Mouse (Mus musculus) myocyte (in vitro differentiated cells): Measurements from ENCODE around the gene Crispld2. TPM values are rescaled to one million over a fixed set of nuclear protein-coding genes. Genes with fewer than 3 reads are reported as not detected.

Experiments used
- H3K27me3 ChIP-seq: one replicate; pipeline ENCODE4 v1.6.1; 2011; ENCODE audit not compliant: control insufficient read depth, insufficient read depth, insufficient read length
- H3K36me3 ChIP-seq: one replicate; pipeline ENCODE4 v1.6.1; 2011; ENCODE audit not compliant: control insufficient read depth, insufficient read depth
- H3K4me2 ChIP-seq: one replicate; pipeline ENCODE4 v1.6.1; 2011; ENCODE audit warnings: low read depth, control low read depth
- H3K4me3 ChIP-seq: one replicate; pipeline ENCODE4 v1.5.1; 2011; ENCODE audit warnings: mild to moderate bottlenecking, control low read depth, moderate library complexity
- H3K79me2 ChIP-seq: one replicate; pipeline ENCODE4 v1.6.1; 2011; ENCODE audit not compliant: control insufficient read depth, insufficient read depth
- H3ac ChIP-seq: one replicate; pipeline ENCODE4 v1.6.1; 2011; ENCODE audit not compliant: control insufficient read depth, insufficient read length
- CEBPB ChIP-seq: IDR thresholded peaks from 2 replicates; pipeline ENCODE4 v1.6.1; 2011; ENCODE audit warnings: mild to moderate bottlenecking, moderate library complexity; ENCODE audit not compliant: poor library complexity, insufficient read depth, severe bottlenecking
- E2F4 ChIP-seq: IDR thresholded peaks from one replicate; pipeline ENCODE4 v1.6.1; 2011; ENCODE audit warnings: mild to moderate bottlenecking, control low read depth, moderate library complexity; ENCODE audit not compliant: insufficient read depth
- MAX ChIP-seq: IDR thresholded peaks from one replicate; pipeline ENCODE4 v1.6.1; 2011; ENCODE audit warnings: low read depth, mild to moderate bottlenecking, control low read depth
- MYOD1 ChIP-seq, 3 experiments: IDR thresholded peaks; one replicate each; pipeline ENCODE4 v1.6.1; 2011; ENCODE audit warnings: control low read depth in 2 of 3, low read depth in 2 of 3, mild to moderate bottlenecking in 2 of 3, moderate library complexity in 1 of 3; ENCODE audit not compliant: insufficient read length in 2 of 3, control insufficient read depth in 1 of 3
- MYOG ChIP-seq, 3 experiments: IDR thresholded peaks; one replicate each; pipeline ENCODE4 v1.6.1; 2011; ENCODE audit warnings: control low read depth in 2 of 3, low read depth in 2 of 3, mild to moderate bottlenecking in 2 of 3; ENCODE audit not compliant: insufficient read length in 2 of 3, control insufficient read depth in 1 of 3, insufficient read depth in 1 of 3
- POLR2A ChIP-seq: IDR thresholded peaks from one replicate; pipeline ENCODE4 v1.6.1; 2011; ENCODE audit warnings: low read depth, mild to moderate bottlenecking, control low read depth, moderate library complexity; ENCODE audit not compliant: insufficient read length
- POLR2AphosphoS2 ChIP-seq: IDR thresholded peaks from one replicate; pipeline ENCODE4 v1.6.1; 2011; ENCODE audit warnings: low read depth, control low read depth; ENCODE audit not compliant: insufficient read length
- REST ChIP-seq: IDR thresholded peaks from one replicate; pipeline ENCODE4 v1.6.1; 2011; ENCODE audit warnings: mild to moderate bottlenecking, control low read depth, moderate library complexity; ENCODE audit not compliant: insufficient read depth, insufficient read length
- SRF ChIP-seq: IDR thresholded peaks from one replicate; pipeline ENCODE4 v1.6.1; 2011; ENCODE audit warnings: low read depth; ENCODE audit not compliant: control insufficient read depth, insufficient read length
- TCF12 ChIP-seq: IDR thresholded peaks from one replicate; pipeline ENCODE4 v1.6.1; 2011; ENCODE audit warnings: mild to moderate bottlenecking, control low read depth; ENCODE audit not compliant: poor library complexity, insufficient read depth, severe bottlenecking
- TCF3 ChIP-seq: IDR thresholded peaks from one replicate; pipeline ENCODE4 v1.6.1; 2011; ENCODE audit warnings: low read depth, control low read depth; ENCODE audit not compliant: insufficient read length
- USF1 ChIP-seq: IDR thresholded peaks from one replicate; pipeline ENCODE4 v1.6.1; 2011; ENCODE audit warnings: low read depth, mild to moderate bottlenecking, control low read depth, moderate library complexity
- polyA plus RNA-seq: library from polyadenylated mRNA; unstranded; fragments of >200 nt; fragmentation: generic; extraction: Trizol; gene quantifications from one replicate; pipeline ENCODE4 v1.2.1, GENCODE M21; 2012; ENCODE audit warnings: missing spikeins

Gene Crispld2
- polyA plus RNA-seq, 1 experiment, result 0.07 TPM

DNA sequence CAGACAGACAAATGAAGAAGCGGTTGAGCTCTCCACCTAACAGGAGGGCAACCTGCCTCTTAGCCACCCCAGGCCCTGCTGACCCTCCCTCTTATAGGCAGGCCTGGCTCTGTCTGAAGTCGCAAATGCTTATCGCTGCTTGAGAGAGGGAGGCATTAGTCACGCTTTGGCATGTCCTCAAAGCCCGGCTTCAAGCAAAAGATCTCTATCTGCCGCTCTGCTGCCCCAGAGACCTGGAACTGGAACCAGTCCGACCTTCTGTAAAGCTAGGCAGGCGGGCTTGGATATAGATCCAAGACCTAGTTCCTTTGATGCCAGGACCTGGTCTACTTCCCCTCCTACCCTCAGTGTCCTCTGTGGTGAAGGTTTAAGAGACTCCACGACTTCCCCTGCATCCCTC is 80.0 kb downstream of the Crispld2 start:
- H3K79me2 ChIP-seq, result no peaks in the 10 kb centered on the region
- TF ChIP-seq TCF12 (no peak), MYOD1 (IDR thresholded peaks at IDR 0.05; ENCODE audit: control insufficient read depth in 1 of 3, insufficient read length in 2 of 3, low read depth in 2 of 3) (no peak), POLR2AphosphoS2 (no peak), TCF3 (no peak), REST (no peak), POLR2A (no peak), CEBPB (no peak), E2F4 (no peak), SRF (no peak), USF1 (no peak), MYOG (IDR thresholded peaks at IDR 0.05; ENCODE audit: control insufficient read depth in 1 of 3, insufficient read depth in 1 of 3, insufficient read length in 2 of 3, low read depth in 2 of 3) (no peak), MAX (no peak)
- H3ac ChIP-seq, result no peak overlapping the region

DNA sequence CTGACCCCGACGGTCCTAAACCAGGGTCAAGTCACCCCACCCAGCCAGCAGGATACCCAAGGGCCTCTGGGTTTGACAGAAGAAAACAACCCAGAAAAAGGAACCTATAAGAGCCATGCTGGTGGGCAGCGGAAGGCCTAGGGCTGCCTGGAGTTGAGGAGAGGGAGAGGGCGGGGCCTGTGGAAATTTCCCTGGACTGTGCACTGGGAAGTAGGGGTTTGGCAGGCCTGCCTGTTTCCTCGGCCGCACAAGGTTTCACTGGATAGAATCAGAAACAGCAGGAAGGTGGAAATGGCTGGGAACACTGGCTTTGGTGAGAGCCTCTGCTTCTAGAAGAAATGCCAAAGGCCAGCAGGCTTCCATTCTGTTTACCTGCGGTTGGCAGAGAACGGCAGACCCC is 80.6 kb downstream of the Crispld2 start:
- H3K36me3 ChIP-seq, result no peaks in the 10 kb centered on the region
- no peak overlapping the region for H3ac ChIP-seq
- TF ChIP-seq TCF3 (no peak), REST (no peak), CEBPB (no peak), MAX (no peak), TCF12 (no peak), USF1 (no peak), MYOG (IDR thresholded peaks at IDR 0.05; ENCODE audit: control insufficient read depth in 1 of 3, insufficient read depth in 1 of 3, insufficient read length in 2 of 3, low read depth in 2 of 3) (no peak), POLR2A (no peak)
- no peak overlapping the region for H3K4me3 ChIP-seq
- no peak overlapping the region for H3K4me2 ChIP-seq
- no peaks in the 10 kb centered on the region for H3K27me3 ChIP-seq
- no peaks in the 10 kb centered on the region for H3K79me2 ChIP-seq

More for the DNA sequence above, 80.0 kb downstream of the Crispld2 start:
- Histone ChIP-seq H3K4me2 (no peak overlapping the region), H3K4me3 (no peak overlapping the region), H3K27me3 (no peaks in the 10 kb centered on the region), H3K36me3 (no peaks in the 10 kb centered on the region)

DNA sequence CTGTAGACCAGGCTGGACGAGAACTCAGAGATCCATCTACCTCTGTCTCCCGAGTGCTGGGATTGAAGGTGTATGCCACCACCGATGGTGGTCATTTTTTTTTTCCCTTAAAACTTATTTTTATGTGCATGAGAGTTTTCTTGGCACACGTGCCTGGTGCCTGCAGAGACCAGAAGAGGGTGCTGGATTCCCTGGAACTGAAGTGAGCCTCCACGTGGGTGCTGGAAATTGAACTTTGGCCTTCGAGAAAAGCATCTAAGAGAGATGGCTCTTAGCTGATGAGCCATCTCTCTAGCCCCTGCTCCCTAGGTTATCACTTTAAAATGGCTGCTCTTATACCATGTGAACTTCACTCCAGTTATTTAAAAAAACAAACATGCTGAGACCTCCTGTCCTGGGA is 82.3 kb downstream of the Crispld2 start:
- Histone ChIP-seq H3ac (no peak overlapping the region), H3K4me2 (no peak overlapping the region), H3K27me3 (no peaks in the 10 kb centered on the region), H3K79me2 (no peaks in the 10 kb centered on the region), H3K36me3 (no peaks in the 10 kb centered on the region), H3K4me3 (no peak overlapping the region)
- TF ChIP-seq E2F4, result no peak
- no peak for TF ChIP-seq CEBPB
- TF ChIP-seq TCF12, result no peak
- TF ChIP-seq MYOG (IDR thresholded peaks at IDR 0.05; ENCODE audit: control insufficient read depth in 1 of 3, insufficient read depth in 1 of 3, insufficient read length in 2 of 3, low read depth in 2 of 3), result no peak
- TF ChIP-seq REST, result no peak
- TF ChIP-seq TCF3, result no peak
- TF ChIP-seq POLR2AphosphoS2, result no peak
- no peak for TF ChIP-seq USF1
- TF ChIP-seq MAX, result no peak
- TF ChIP-seq MYOD1 (IDR thresholded peaks at IDR 0.05; ENCODE audit: control insufficient read depth in 1 of 3, insufficient read length in 2 of 3, low read depth in 2 of 3), result no peak
- TF ChIP-seq SRF, result no peak
- TF ChIP-seq POLR2A, result no peak

- H3K36me3 ChIP-seq, result no peaks in the 10 kb centered on the region
- no peak overlapping the region for H3K4me2 ChIP-seq
- no peaks in the 10 kb centered on the region for H3K79me2 ChIP-seq
- H3K4me3 ChIP-seq, result no peak overlapping the region
- H3K27me3 ChIP-seq, result no peaks in the 10 kb centered on the region
- H3ac ChIP-seq, result no peak overlapping the region
- TF ChIP-seq SRF, result no peak
- TF ChIP-seq E2F4, result no peak
- no peak for TF ChIP-seq TCF12
- TF ChIP-seq MAX, result no peak
- TF ChIP-seq CEBPB, result no peak
- no peak for TF ChIP-seq TCF3
- TF ChIP-seq USF1, result no peak
- no peak for TF ChIP-seq MYOG (IDR thresholded peaks at IDR 0.05; ENCODE audit: control insufficient read depth in 1 of 3, insufficient read depth in 1 of 3, insufficient read length in 2 of 3, low read depth in 2 of 3)
- TF ChIP-seq POLR2AphosphoS2, result no peak
- no peak for TF ChIP-seq REST
These were observed 83.1 kb downstream of the Crispld2 start for GRCm38 (mm10) chr8:120075347-120075746.

- no peaks in the 10 kb centered on the region for H3K27me3 ChIP-seq
- no peaks in the 10 kb centered on the region for H3K79me2 ChIP-seq
- no peak overlapping the region for H3K4me3 ChIP-seq
- TF ChIP-seq TCF3 (no peak), USF1 (no peak), REST (no peak), SRF (no peak), MAX (no peak), TCF12 (no peak), MYOG (IDR thresholded peaks at IDR 0.05; ENCODE audit: control insufficient read depth in 1 of 3, insufficient read depth in 1 of 3, insufficient read length in 2 of 3, low read depth in 2 of 3) (no peak), E2F4 (no peak), POLR2AphosphoS2 (no peak), POLR2A (no peak), MYOD1 (IDR thresholded peaks at IDR 0.05; ENCODE audit: control insufficient read depth in 1 of 3, insufficient read length in 2 of 3, low read depth in 2 of 3) (no peak)
- no peak overlapping the region for H3ac ChIP-seq
- H3K36me3 ChIP-seq, result peaks cover 2% of the 10 kb centered on the region
- no peak overlapping the region for H3K4me2 ChIP-seq
These were observed 85.8 kb downstream of the Crispld2 start for GRCm38 (mm10) chr8:120078080-120078479.
